Mouse (Mus musculus) myocyte (in vitro differentiated cells): Measurements from ENCODE around the gene Emc3. TPM values are rescaled to one million over a fixed set of nuclear protein-coding genes. Genes with fewer than 3 reads are reported as not detected.

ENCODE experiments used
- H3K27me3 ChIP-seq: one replicate; pipeline ENCODE4 v1.6.1; 2011; ENCODE audit not compliant: control insufficient read depth, insufficient read depth, insufficient read length
- H3K36me3 ChIP-seq: one replicate; pipeline ENCODE4 v1.6.1; 2011; ENCODE audit not compliant: control insufficient read depth, insufficient read depth
- H3K4me2 ChIP-seq: one replicate; pipeline ENCODE4 v1.6.1; 2011; ENCODE audit warnings: low read depth, control low read depth
- H3K4me3 ChIP-seq: one replicate; pipeline ENCODE4 v1.5.1; 2011; ENCODE audit warnings: mild to moderate bottlenecking, control low read depth, moderate library complexity
- H3K79me2 ChIP-seq: one replicate; pipeline ENCODE4 v1.6.1; 2011; ENCODE audit not compliant: control insufficient read depth, insufficient read depth
- H3ac ChIP-seq: one replicate; pipeline ENCODE4 v1.6.1; 2011; ENCODE audit not compliant: control insufficient read depth, insufficient read length
- CEBPB ChIP-seq: IDR thresholded peaks from 2 replicates; pipeline ENCODE4 v1.6.1; 2011; ENCODE audit warnings: mild to moderate bottlenecking, moderate library complexity; ENCODE audit not compliant: poor library complexity, insufficient read depth, severe bottlenecking
- E2F4 ChIP-seq: IDR thresholded peaks from one replicate; pipeline ENCODE4 v1.6.1; 2011; ENCODE audit warnings: mild to moderate bottlenecking, control low read depth, moderate library complexity; ENCODE audit not compliant: insufficient read depth
- MAX ChIP-seq: IDR thresholded peaks from one replicate; pipeline ENCODE4 v1.6.1; 2011; ENCODE audit warnings: low read depth, mild to moderate bottlenecking, control low read depth
- MYOD1 ChIP-seq, 3 experiments: IDR thresholded peaks; one replicate each; pipeline ENCODE4 v1.6.1; 2011; ENCODE audit warnings: control low read depth in 2 of 3, low read depth in 2 of 3, mild to moderate bottlenecking in 2 of 3, moderate library complexity in 1 of 3; ENCODE audit not compliant: insufficient read length in 2 of 3, control insufficient read depth in 1 of 3
- MYOG ChIP-seq, 3 experiments: IDR thresholded peaks; one replicate each; pipeline ENCODE4 v1.6.1; 2011; ENCODE audit warnings: control low read depth in 2 of 3, low read depth in 2 of 3, mild to moderate bottlenecking in 2 of 3; ENCODE audit not compliant: insufficient read length in 2 of 3, control insufficient read depth in 1 of 3, insufficient read depth in 1 of 3
- POLR2A ChIP-seq: IDR thresholded peaks from one replicate; pipeline ENCODE4 v1.6.1; 2011; ENCODE audit warnings: low read depth, mild to moderate bottlenecking, control low read depth, moderate library complexity; ENCODE audit not compliant: insufficient read length
- POLR2AphosphoS2 ChIP-seq: IDR thresholded peaks from one replicate; pipeline ENCODE4 v1.6.1; 2011; ENCODE audit warnings: low read depth, control low read depth; ENCODE audit not compliant: insufficient read length
- REST ChIP-seq: IDR thresholded peaks from one replicate; pipeline ENCODE4 v1.6.1; 2011; ENCODE audit warnings: mild to moderate bottlenecking, control low read depth, moderate library complexity; ENCODE audit not compliant: insufficient read depth, insufficient read length
- SRF ChIP-seq: IDR thresholded peaks from one replicate; pipeline ENCODE4 v1.6.1; 2011; ENCODE audit warnings: low read depth; ENCODE audit not compliant: control insufficient read depth, insufficient read length
- TCF12 ChIP-seq: IDR thresholded peaks from one replicate; pipeline ENCODE4 v1.6.1; 2011; ENCODE audit warnings: mild to moderate bottlenecking, control low read depth; ENCODE audit not compliant: poor library complexity, insufficient read depth, severe bottlenecking
- TCF3 ChIP-seq: IDR thresholded peaks from one replicate; pipeline ENCODE4 v1.6.1; 2011; ENCODE audit warnings: low read depth, control low read depth; ENCODE audit not compliant: insufficient read length
- USF1 ChIP-seq: IDR thresholded peaks from one replicate; pipeline ENCODE4 v1.6.1; 2011; ENCODE audit warnings: low read depth, mild to moderate bottlenecking, control low read depth, moderate library complexity
- polyA plus RNA-seq: library from polyadenylated mRNA; unstranded; fragments of >200 nt; fragmentation: generic; extraction: Trizol; gene quantifications from one replicate; pipeline ENCODE4 v1.2.1, GENCODE M21; 2012; ENCODE audit warnings: missing spikeins

Gene Emc3
- polyA plus RNA-seq, 1 experiment, result 86.5 TPM

DNA sequence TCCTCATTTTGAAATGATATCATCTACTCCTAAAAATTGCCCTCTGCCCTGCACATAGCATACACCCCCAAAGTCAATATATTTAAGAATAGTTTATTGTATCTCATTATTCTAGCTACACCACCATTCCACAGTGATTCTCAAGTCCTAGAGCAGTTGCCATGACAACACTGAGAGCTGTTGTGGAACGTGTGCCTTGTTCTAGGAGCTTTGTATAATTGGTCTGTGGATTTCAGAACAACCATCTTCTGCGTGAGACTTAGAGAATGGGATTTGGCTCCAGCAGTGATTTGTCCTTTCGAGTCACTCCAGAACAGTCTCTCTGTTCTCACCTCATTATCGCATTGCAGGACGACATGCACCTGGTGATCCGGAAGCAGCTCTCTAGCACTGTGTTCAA, 28.3 kb upstream of the Emc3 start:
- Histone ChIP-seq H3K27me3 (no peaks in the 10 kb centered on the region), H3K4me2 (no peak overlapping the region), H3K4me3 (no peak overlapping the region), H3K79me2 (no peaks in the 10 kb centered on the region), H3ac (no peak overlapping the region), H3K36me3 (peaks cover 3% of the 10 kb centered on the region)
- TF ChIP-seq POLR2AphosphoS2, result no peak
- TF ChIP-seq MYOD1 (IDR thresholded peaks at IDR 0.05; ENCODE audit: control insufficient read depth in 1 of 3, insufficient read length in 2 of 3, low read depth in 2 of 3), result no peak
- no peak for TF ChIP-seq MYOG (IDR thresholded peaks at IDR 0.05; ENCODE audit: control insufficient read depth in 1 of 3, insufficient read depth in 1 of 3, insufficient read length in 2 of 3, low read depth in 2 of 3)
- no peak for TF ChIP-seq TCF3
- no peak for TF ChIP-seq CEBPB
- TF ChIP-seq REST, result no peak
- TF ChIP-seq TCF12, result no peak

GRCm38 (mm10) chr6:113543906-113544481, 12.5 kb upstream of the Emc3 start:
- no peak overlapping the region for H3K4me3 ChIP-seq
- H3K27me3 ChIP-seq, result no peaks in the 10 kb centered on the region
- TF ChIP-seq REST (no peak), MYOD1 (IDR thresholded peaks at IDR 0.05; ENCODE audit: control insufficient read depth in 1 of 3, insufficient read length in 2 of 3, low read depth in 2 of 3) (no peak), CEBPB (no peak), MAX (no peak), TCF12 (no peak), SRF (no peak), POLR2A (no peak), MYOG (IDR thresholded peaks at IDR 0.05; ENCODE audit: control insufficient read depth in 1 of 3, insufficient read depth in 1 of 3, insufficient read length in 2 of 3, low read depth in 2 of 3) (no peak), TCF3 (no peak), USF1 (no peak), E2F4 (no peak), POLR2AphosphoS2 (no peak)
- H3K79me2 ChIP-seq, result no peaks in the 10 kb centered on the region
- H3K36me3 ChIP-seq, result no peaks in the 10 kb centered on the region
- H3ac ChIP-seq, result no peak overlapping the region
- H3K4me2 ChIP-seq, result no peak overlapping the region

GRCm38 (mm10) chr6:113541610-113542009, 10.2 kb upstream of the Emc3 start:
- H3K27me3 ChIP-seq, result no peaks in the 10 kb centered on the region
- H3K79me2 ChIP-seq, result no peaks in the 10 kb centered on the region
- H3ac ChIP-seq, result no peak overlapping the region
- H3K4me3 ChIP-seq, result no peak overlapping the region
- no peak overlapping the region for H3K4me2 ChIP-seq
- TF ChIP-seq E2F4 (no peak), POLR2AphosphoS2 (no peak), SRF (no peak), CEBPB (no peak), MAX (no peak), USF1 (no peak), MYOD1 (IDR thresholded peaks at IDR 0.05; ENCODE audit: control insufficient read depth in 1 of 3, insufficient read length in 2 of 3, low read depth in 2 of 3) (no peak), TCF12 (no peak), REST (no peak)
- H3K36me3 ChIP-seq, result no peaks in the 10 kb centered on the region

GRCm38 (mm10) chr6:113534886-113535285, 3.4 kb upstream of the Emc3 start:
- H3ac ChIP-seq, result no peak overlapping the region
- H3K27me3 ChIP-seq, result no peaks in the 10 kb centered on the region
- TF ChIP-seq MYOD1 (IDR thresholded peaks at IDR 0.05; ENCODE audit: control insufficient read depth in 1 of 3, insufficient read length in 2 of 3, low read depth in 2 of 3) (no peak), POLR2AphosphoS2 (no peak), REST (no peak), MAX (no peak), E2F4 (no peak), CEBPB (no peak), POLR2A (no peak), SRF (no peak), TCF12 (no peak), USF1 (no peak), MYOG (IDR thresholded peaks at IDR 0.05; ENCODE audit: control insufficient read depth in 1 of 3, insufficient read depth in 1 of 3, insufficient read length in 2 of 3, low read depth in 2 of 3) (no peak), TCF3 (no peak)
- H3K4me3 ChIP-seq, result no peak overlapping the region
- no peaks in the 10 kb centered on the region for H3K36me3 ChIP-seq
- H3K79me2 ChIP-seq, result peaks cover 16% of the 10 kb centered on the region
- no peak overlapping the region for H3K4me2 ChIP-seq

DNA sequence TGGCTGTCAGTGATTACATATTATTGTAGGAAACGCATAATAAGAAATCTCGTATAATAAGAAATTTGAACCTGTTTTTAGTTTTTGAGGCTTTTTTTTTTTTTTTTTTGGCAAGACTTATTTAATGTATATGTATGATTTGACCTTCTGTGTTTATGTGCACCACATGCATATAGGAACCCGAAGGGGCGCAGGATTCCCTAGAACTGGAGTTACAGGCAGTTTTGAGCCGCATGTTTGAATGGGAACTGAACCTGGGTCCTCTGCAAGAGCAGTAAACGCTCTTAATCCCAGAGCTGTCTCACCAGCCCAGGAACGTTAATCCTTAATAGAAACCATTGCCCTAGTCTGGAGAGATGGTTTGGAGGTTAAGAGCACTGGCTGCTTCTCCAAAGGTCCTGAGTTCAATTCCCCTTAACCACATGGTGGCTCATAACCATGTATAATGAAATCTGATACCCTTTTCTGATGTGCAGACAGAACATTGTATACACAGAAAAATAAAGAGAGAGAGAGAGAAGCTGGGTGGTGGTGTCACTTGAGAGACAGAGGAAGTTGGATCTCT, 470 bp upstream of the Emc3 start:
- Histone ChIP-seq H3K36me3 (no peaks in the 10 kb centered on the region), H3K4me2 (peak overlapping the region; percentile 77)
- TF ChIP-seq TCF12 (no peak), TCF3 (no peak), MYOG (IDR thresholded peaks at IDR 0.05; ENCODE audit: control insufficient read depth in 1 of 3, insufficient read depth in 1 of 3, insufficient read length in 2 of 3, low read depth in 2 of 3) (no peak), MYOD1 (IDR thresholded peaks at IDR 0.05; ENCODE audit: control insufficient read depth in 1 of 3, insufficient read length in 2 of 3, low read depth in 2 of 3) (no peak), E2F4 (no peak), POLR2AphosphoS2 (no peak), REST (no peak), POLR2A (no peak), MAX (no peak), SRF (no peak), USF1 (no peak), CEBPB (no peak)

More for the DNA sequence above, 470 bp upstream of the Emc3 start:
- Histone ChIP-seq H3K4me3 (peak overlapping the region; percentile 95), H3K27me3 (no peaks in the 10 kb centered on the region), H3ac (peak overlapping the region; percentile 4), H3K79me2 (peaks cover 40% of the 10 kb centered on the region)
